Mouse (Mus musculus) heart, embryonic 14.5 days (tissue): ENCODE results near the gene Tpsg1. TPM values are rescaled to one million over a fixed set of nuclear protein-coding genes. Genes with fewer than 3 reads are reported as not detected.

Experiments
- ATAC-seq: fragments of 200-750 bp; cut with Nextera tagmentation; 2 replicates; pipeline ENCODE4 v1.8.0; 2017; ENCODE audit warnings: low read depth, moderate TSS enrichment; ENCODE audit not compliant: insufficient number of reproducible peaks, insufficient read depth, low FRiP score
- H3K27ac ChIP-seq, 2 experiments: fragments of 200-500 bp in 1 of 2; fragments of 300-500 bp in 1 of 2; sonication (generic) in 1 of 2; replicated peaks in 1 of 2; 2 replicates each; pipeline ENCODE4 v1.5.1; 2012 to 2014; ENCODE audit warnings: low read depth in 2 of 2, low read length in 2 of 2, control low read depth in 1 of 2, mild to moderate bottlenecking in 1 of 2, mixed read lengths in 1 of 2; ENCODE audit not compliant: control insufficient read depth in 1 of 2, insufficient read depth in 1 of 2
- H3K27me3 ChIP-seq: fragments of 300-500 bp; sonication (generic); 2 replicates; pipeline ENCODE4 v1.6.1; 2014; ENCODE audit warnings: mild to moderate bottlenecking, low read length, control low read depth; ENCODE audit not compliant: control insufficient read depth, insufficient read depth
- H3K36me3 ChIP-seq: fragments of 300-500 bp; sonication (generic); 2 replicates; pipeline ENCODE4 v1.6.1; 2014; ENCODE audit warnings: mild to moderate bottlenecking, control low read depth, low read length, mixed read lengths; ENCODE audit not compliant: control insufficient read depth, insufficient read depth
- H3K4me1 ChIP-seq, 2 experiments: fragments of 200-500 bp in 1 of 2; fragments of 300-500 bp in 1 of 2; sonication (generic) in 1 of 2; 2 replicates each; pipeline ENCODE4 v1.6.1; 2012 to 2014; ENCODE audit warnings: low read length in 2 of 2, control low read depth in 1 of 2, mixed read lengths in 1 of 2; ENCODE audit not compliant: control insufficient read depth in 2 of 2, insufficient read depth in 2 of 2
- H3K4me2 ChIP-seq: fragments of 300-500 bp; sonication (generic); 2 replicates; pipeline ENCODE4 v1.6.1; 2014; ENCODE audit warnings: mild to moderate bottlenecking, low read length
- H3K4me3 ChIP-seq, 2 experiments: fragments of 200-500 bp in 1 of 2; fragments of 300-500 bp in 1 of 2; sonication (generic) in 1 of 2; 2 replicates each; pipeline ENCODE4 v1.5.1; 2012 to 2014; ENCODE audit warnings: low read length in 2 of 2, mild to moderate bottlenecking in 2 of 2, control low read depth in 1 of 2, low read depth in 1 of 2, moderate library complexity in 1 of 2; ENCODE audit not compliant: control insufficient read depth in 1 of 2, insufficient read depth in 1 of 2
- H3K9ac ChIP-seq: fragments of 300-500 bp; sonication (generic); 2 replicates; pipeline ENCODE4 v1.6.1; 2014; ENCODE audit warnings: mild to moderate bottlenecking, low read length
- H3K9me3 ChIP-seq: fragments of 300-500 bp; sonication (generic); 2 replicates; pipeline ENCODE4 v1.6.1; 2016; ENCODE audit warnings: low read length, control low read depth; ENCODE audit not compliant: control insufficient read depth
- WGBS: fragments of 180-500 bp; shearing (Covaris S2); extraction: QIAGEN DNeasy Blood & Tissue Kit; methylation state at CpG from one replicate; pipeline ENCODE4 v1.1.7; 2014; 5-methylcytosine and 5-hydroxymethylcytosine counted together
- polyA plus RNA-seq: library from polyadenylated mRNA; unstranded; fragments of >200 nt; fragmentation: Nextera tagmentation; extraction: Ambion mirVana; gene quantifications from 2 replicates; pipeline ENCODE4 v1.2.1, GENCODE M21; 2014

Tpsg1 gene
- polyA plus RNA-seq: 0.57 and 0.74 TPM in 2 replicates

DNA sequence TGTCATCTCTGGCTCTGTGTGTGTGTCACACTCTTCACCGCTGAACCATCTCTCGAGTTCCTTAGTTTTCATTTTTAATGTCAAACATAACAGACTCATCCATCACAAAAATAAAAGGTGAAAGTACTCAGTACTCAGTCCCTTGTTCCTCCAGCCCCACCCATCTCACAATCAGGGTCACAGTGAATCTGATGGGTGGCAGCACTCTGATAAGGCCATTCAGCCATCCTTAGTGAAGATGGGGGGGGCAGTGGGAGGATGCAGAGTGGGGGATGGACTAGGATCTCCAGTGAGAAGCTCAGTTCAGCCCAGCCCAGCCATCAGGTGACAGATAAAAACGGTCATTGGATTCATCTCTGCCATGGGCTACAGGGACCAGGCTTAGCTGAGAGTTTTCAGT lies at the start of gene Tpsg1:
TSS of gene Tpsg1 (plus strand) at position 301 of the 400 bp plus-strand sequence.
- H3K9me3 ChIP-seq: no peaks in the 10 kb centered on the region
- H3K4me2 ChIP-seq: no peak within 1 kb of the TSS
- H3K36me3 ChIP-seq: no peaks in the 10 kb centered on the region
- WGBS: 68% methylated on average over 3 of the region's 3 CpGs
- no peak for ATAC-seq
- H3K4me3 ChIP-seq: no peak within 1 kb of the TSS
- no peak within 1 kb of the TSS for H3K27ac ChIP-seq
- H3K27me3 ChIP-seq: 0 out of 2 replicates have a peak, but pooled peaks cover 4% of the 10 kb centered on the region
- H3K9ac ChIP-seq: no peak within 1 kb of the TSS
- no peaks in the 10 kb centered on the region for H3K4me1 ChIP-seq

GRCm38 (mm10) chr17:25320819-25321218 lies 48.3 kb upstream of the Tpsg1 start:
- no peaks in the 10 kb centered on the region for H3K4me1 ChIP-seq
- no peaks in the 10 kb centered on the region for H3K9me3 ChIP-seq
- 80% methylated on average over 8 of the region's 8 CpGs for WGBS
- no peak overlapping the region for H3K4me2 ChIP-seq
- no peak overlapping the region for H3K4me3 ChIP-seq
- H3K27ac ChIP-seq: no peak overlapping the region
- H3K27me3 ChIP-seq: no peaks in the 10 kb centered on the region
- ATAC-seq: no peak
- no peaks in the 10 kb centered on the region for H3K36me3 ChIP-seq
- H3K9ac ChIP-seq: no peak overlapping the region

- no peaks in the 10 kb centered on the region for H3K9me3 ChIP-seq
- no peak overlapping the region for H3K4me3 ChIP-seq
- ATAC-seq: no peak
- H3K9ac ChIP-seq: no peak overlapping the region
- WGBS: 18% methylated on average over 2 of the region's 2 CpGs
- no peak overlapping the region for H3K4me2 ChIP-seq
- H3K27ac ChIP-seq: no peak overlapping the region
- no peaks in the 10 kb centered on the region for H3K36me3 ChIP-seq
- H3K27me3 ChIP-seq: no peaks in the 10 kb centered on the region
- H3K4me1 ChIP-seq: no peaks in the 10 kb centered on the region
Observed at GRCm38 (mm10) chr17:25322930-25323329, 46.1 kb upstream of the Tpsg1 start.

- no peaks in the 10 kb centered on the region for H3K36me3 ChIP-seq
- H3K9me3 ChIP-seq: no peaks in the 10 kb centered on the region
- H3K9ac ChIP-seq: no peak overlapping the region
- H3K4me2 ChIP-seq: no peak overlapping the region
- no peaks in the 10 kb centered on the region for H3K4me1 ChIP-seq
- no peak overlapping the region for H3K4me3 ChIP-seq
- H3K27ac ChIP-seq: no peak overlapping the region
- peaks cover 20% of the 10 kb centered on the region for H3K27me3 ChIP-seq
- WGBS: 63% methylated on average over 9 of the region's 9 CpGs
- ATAC-seq: no peak
Observed at GRCm38 (mm10) chr17:25332321-25332720, 36.8 kb upstream of the Tpsg1 start.

GRCm38 (mm10) chr17:25333943-25334342 lies 35.1 kb upstream of the Tpsg1 start:
- WGBS: under 1% methylated on average over 8 of the region's 8 CpGs
- H3K27me3 ChIP-seq: peaks cover 17% of the 10 kb centered on the region
- no peak overlapping the region for H3K4me3 ChIP-seq
- H3K9ac ChIP-seq: no peak overlapping the region
- no peak overlapping the region for H3K4me2 ChIP-seq
- no peaks in the 10 kb centered on the region for H3K36me3 ChIP-seq
- no peaks in the 10 kb centered on the region for H3K4me1 ChIP-seq
- no peak for ATAC-seq
- no peak overlapping the region for H3K27ac ChIP-seq
- H3K9me3 ChIP-seq: no peaks in the 10 kb centered on the region; the same call in 1 of the 2 replicates

DNA sequence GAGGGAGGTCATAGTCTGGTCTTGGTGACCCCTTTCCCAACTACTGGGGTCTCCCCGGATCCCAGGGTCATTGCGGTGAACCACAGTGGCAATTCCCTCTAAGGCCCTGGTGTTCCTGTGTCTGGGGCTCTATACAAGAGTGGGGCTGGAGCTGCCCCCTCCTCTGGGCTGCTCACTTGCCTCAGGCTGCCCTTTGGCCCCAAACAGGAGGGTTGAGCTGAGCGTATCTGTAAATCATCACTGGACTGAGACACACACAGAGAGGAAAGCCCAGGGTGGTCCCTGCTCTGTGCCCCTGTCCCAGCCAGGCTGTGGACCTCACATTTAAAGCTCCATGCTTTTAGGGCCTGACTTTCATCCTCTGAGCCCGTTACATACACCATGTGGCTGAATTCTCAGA lies 30.9 kb upstream of the Tpsg1 start:
- H3K9me3 ChIP-seq: no peaks in the 10 kb centered on the region; the same call in 1 of the 2 replicates
- H3K4me1 ChIP-seq: no peaks in the 10 kb centered on the region
- ATAC-seq: no peak
- no peaks in the 10 kb centered on the region for H3K36me3 ChIP-seq
- H3K27ac ChIP-seq: no peak overlapping the region
- H3K9ac ChIP-seq: no peak overlapping the region
- H3K27me3 ChIP-seq: peaks cover 6% of the 10 kb centered on the region
- H3K4me3 ChIP-seq: no peak overlapping the region
- H3K4me2 ChIP-seq: no peak overlapping the region
- 87% methylated on average over 4 of the region's 4 CpGs for WGBS

- WGBS: 77% methylated on average over 6 of the region's 6 CpGs
Observed at GRCm38 (mm10) chr17:25340003-25340402, 29.1 kb upstream of the Tpsg1 start.

GRCm38 (mm10) chr17:25341490-25341889 lies 27.6 kb upstream of the Tpsg1 start:
- Histone ChIP-seq H3K27ac (no peak overlapping the region), H3K27me3 (no peaks in the 10 kb centered on the region; the same call in 1 of the 2 replicates), H3K4me3 (no peak overlapping the region), H3K4me1 (no peaks in the 10 kb centered on the region), H3K9me3 (no peaks in the 10 kb centered on the region; the same call in 1 of the 2 replicates), H3K4me2 (no peak overlapping the region), H3K36me3 (no peaks in the 10 kb centered on the region), H3K9ac (no peak overlapping the region)
- no peak for ATAC-seq
- 70% methylated on average over 3 of the region's 3 CpGs for WGBS

More at GRCm38 (mm10) chr17:25340003-25340402, 29.1 kb upstream of the Tpsg1 start:
- no peaks in the 10 kb centered on the region for H3K36me3 ChIP-seq
- ATAC-seq: no peak
- no peaks in the 10 kb centered on the region for H3K4me1 ChIP-seq
- H3K4me2 ChIP-seq: no peak overlapping the region
- no peak overlapping the region for H3K9ac ChIP-seq
- no peaks in the 10 kb centered on the region; the same call in 1 of the 2 replicates for H3K27me3 ChIP-seq
- no peak overlapping the region for H3K27ac ChIP-seq
- H3K4me3 ChIP-seq: no peak overlapping the region
- no peaks in the 10 kb centered on the region; the same call in 1 of the 2 replicates for H3K9me3 ChIP-seq
